8 mouse cellular contexts compared by ENCODE assay signal in genomic region chr6:87042337-87043130, GRCm38 (mm10). TPM values are rescaled to one million over a fixed set of nuclear protein-coding genes. Genes with fewer than 3 reads are reported as not detected.
DNase-seq lines count a peak whose midpoint lies in the region; ATAC-seq lines count a peak whose summit lies in the region.

TSS of gene Gfpt1 (plus strand) at chr6:87042846.

- peak; percentile 94 for DNase-seq in adipocyte (ENCODE audit: low spot score)
- DNase-seq in embryo, embryonic 10 days (ENCODE audit: low spot score) = peak; percentile 96
- DNase-seq in gastrocnemius, postnatal 14 days = peak; percentile 96
- DNase-seq in left cerebral cortex, postnatal 10 days (ENCODE audit: extremely low spot score in 1 of 2, low spot score in 2 of 2) = peak; percentile 90 to 98
- DNase-seq in right cerebral cortex, postnatal 25 days = peak; percentile 97
- DNase-seq in urinary bladder, postnatal 4 days (ENCODE audit: low spot score in 2 of 2) = peak; percentile 96

- intact Hi-C loops in gastrocnemius, postnatal 14 days (cut with DNase I; ENCODE audit: low total_unique reads) = no loop called here
- intact Hi-C loops in left cerebral cortex, postnatal 10 days (cut with DNase I) = no loop called here

- ATAC-seq in inflammation-experienced regulatory T-cells, adult 6 months = peak; percentile 71
- ATAC-seq in megakaryocyte-erythroid progenitor cell, adult 5-6 weeks (replicated peaks; ENCODE audit: low FRiP score, low TSS enrichment, poor library complexity, severe bottlenecking) = peak; percentile 78

RNA-seq across cellular contexts. Expression of gene Gfpt1, which starts in this region (rescaled TPM):
- 10 to 100 TPM; 29.3 to 32.6 TPM for total RNA-seq in gastrocnemius, postnatal 14 days (2021)
- 10 to 100 TPM; 15.8 to 21.8 (median 19.3) TPM for polyA plus RNA-seq in inflammation-experienced regulatory T-cells, adult 6 months (2017; shearing (Covaris generic))
- 10 to 100 TPM; 60.0 to 60.7 TPM for total RNA-seq in left cerebral cortex, postnatal 10 days (2021)
- total RNA-seq in megakaryocyte-erythroid progenitor cell, adult 5-6 weeks (2014; fragmentation: Nextera tagmentation) = 32.0 and 46.2 TPM in 2 replicates
- total RNA-seq in megakaryocyte-erythroid progenitor cell, adult 5-6 weeks (2017) = 34.4 and 40.3 TPM in 2 replicates

Comparison
In these comparisons a context has a peak if more than half of its experiments do, and no peak if none do; other contexts are left out.
1. Peak in every context shown above with its lines: DNase-seq and ATAC-seq.